ENCODE assay signal across 26 mouse cellular contexts in genomic region chr5:46486740-46487326, GRCm38 (mm10).
DNase-seq lines count a peak whose midpoint lies in the region; ATAC-seq and TF ChIP-seq lines count a peak whose summit lies in the region.
"Had no signal": no experiment of that assay in that cellular context is flagged by ENCODE, and none has a peak within 500 bp of the region (broad histone marks: within the 10 kb centered on the region; RNA-seq: fewer than 3 reads in every experiment).

No protein-coding gene starts in this region.

- H3K27me3 ChIP-seq in intestine, embryonic 16.5 days (replicated peaks; ENCODE audit: control insufficient read depth, insufficient read depth, low read length) = no peaks in the 10 kb centered on the region
- no peaks in the 10 kb centered on the region for H3K27me3 ChIP-seq in intestine, embryonic 15.5 days (replicated peaks)
- no peaks in the 10 kb centered on the region for H3K27me3 ChIP-seq in MEL (ENCODE audit: control insufficient read depth in 1 of 2, insufficient read depth in 2 of 2, low read length in 2 of 2)
- no peaks in the 10 kb centered on the region for H3K27me3 ChIP-seq in limb, embryonic 14.5 days (ENCODE audit: control insufficient read depth, insufficient read depth, low read length)
- H3K27me3 ChIP-seq: embryonic facial prominence, embryonic 12.5 days; forebrain, embryonic 12.5 days; heart, embryonic 13.5 days; limb, embryonic 15.5 days; lung, embryonic 15.5 days had no signal

- H3K4me3 ChIP-seq in intestine, embryonic 16.5 days (ENCODE audit: low read length) = no peak overlapping the region
- H3K4me3 ChIP-seq in intestine, embryonic 15.5 days (replicated peaks) = no peak overlapping the region
- H3K4me3 ChIP-seq in MEL (ENCODE audit: control insufficient read depth in 1 of 2, insufficient read depth in 1 of 2, low read depth in 2 of 2, low read length in 2 of 2) = no peak overlapping the region
- no peak overlapping the region for H3K4me3 ChIP-seq in limb, embryonic 14.5 days (replicated peaks; ENCODE audit: low read length)
- H3K4me3 ChIP-seq: embryonic facial prominence, embryonic 12.5 days; forebrain, embryonic 12.5 days; heart, adult 2 months; heart, embryonic 13.5 days; layer of hippocampus, adult 2 months; limb, embryonic 15.5 days; lung, embryonic 15.5 days had no signal

- no peak for TF ChIP-seq RAD21 in MEL (IDR thresholded peaks at IDR 0.05; ENCODE audit: low read depth, low read length)

- H3K9ac ChIP-seq in intestine, embryonic 16.5 days (ENCODE audit: low read depth, low read length) = no peak overlapping the region
- no peak overlapping the region for H3K9ac ChIP-seq in intestine, embryonic 15.5 days
- H3K9ac ChIP-seq in MEL (ENCODE audit: control insufficient read depth, low read depth, low read length, poor library complexity, severe bottlenecking) = no peak overlapping the region
- H3K9ac ChIP-seq in limb, embryonic 14.5 days (ENCODE audit: low read depth, low read length, severe bottlenecking) = no peak overlapping the region
- H3K9ac ChIP-seq: embryonic facial prominence, embryonic 12.5 days; forebrain, embryonic 12.5 days; heart, embryonic 13.5 days; hindbrain, embryonic 14.5 days; limb, embryonic 15.5 days; liver, embryonic 14.5 days; lung, embryonic 15.5 days had no signal

- no peak for TF ChIP-seq EP300 in MEL (IDR thresholded peaks at IDR 0.05; ENCODE audit: low read depth in 1 of 2, low read length in 2 of 2)

- no peaks in the 10 kb centered on the region for H3K79me2 ChIP-seq in MEL (ENCODE audit: control insufficient read depth, insufficient read depth, low read length, poor library complexity)

- H3K4me2 ChIP-seq in intestine, embryonic 16.5 days (ENCODE audit: low read depth, low read length) = no peak overlapping the region
- H3K4me2 ChIP-seq in intestine, embryonic 15.5 days (replicated peaks) = no peak overlapping the region
- no peak overlapping the region for H3K4me2 ChIP-seq in limb, embryonic 14.5 days (replicated peaks; ENCODE audit: low read depth, low read length, severe bottlenecking)
- H3K4me2 ChIP-seq: embryonic facial prominence, embryonic 12.5 days; forebrain, embryonic 12.5 days; heart, embryonic 13.5 days; hindbrain, embryonic 14.5 days; limb, embryonic 15.5 days; lung, embryonic 15.5 days had no signal

- no peaks in the 10 kb centered on the region for H3K4me1 ChIP-seq in intestine, embryonic 16.5 days (ENCODE audit: control insufficient read depth, insufficient read depth, low read length)
- no peaks in the 10 kb centered on the region for H3K4me1 ChIP-seq in intestine, embryonic 15.5 days (replicated peaks)
- H3K4me1 ChIP-seq in MEL (ENCODE audit: control insufficient read depth in 1 of 2, insufficient read depth in 2 of 2, low read length in 2 of 2) = peaks cover 16 to 28% of the 10 kb centered on the region in 2 experiments
- H3K4me1 ChIP-seq in limb, embryonic 14.5 days (ENCODE audit: control insufficient read depth, insufficient read depth, low read length) = no peaks in the 10 kb centered on the region
- H3K4me1 ChIP-seq: embryonic facial prominence, embryonic 12.5 days; forebrain, embryonic 12.5 days; limb, embryonic 15.5 days; lung, embryonic 15.5 days had no signal

- DNase-seq in MEL (ENCODE audit: low read depth, low spot score) = peak; percentile 9
- peak; percentile 79 for DNase-seq in forelimb bud, embryonic 11.5 days (ENCODE audit: low read depth, low spot score)
- peak; percentile 66 for DNase-seq in limb, embryonic 14.5 days (ENCODE audit: low spot score)
- no peak for DNase-seq in adrenal gland, postnatal 14 days
- no peak for DNase-seq in kidney, postnatal 25 days
- DNase-seq: adrenal gland, adult 2 months; cerebellum, adult 18-20 months; cerebellum, postnatal 14 days; gastrocnemius, postnatal 36 days; heart, adult 2 months; heart, postnatal 14 days; kidney, adult 11 months; layer of hippocampus, postnatal 36 days; lung, postnatal 4 days; retina, postnatal 1 day had no signal

- no peaks in the 10 kb centered on the region for H3K9me3 ChIP-seq in intestine, embryonic 16.5 days (ENCODE audit: control insufficient read depth, low read length)
- no peaks in the 10 kb centered on the region for H3K9me3 ChIP-seq in intestine, embryonic 15.5 days
- no peaks in the 10 kb centered on the region for H3K9me3 ChIP-seq in MEL (replicated peaks; ENCODE audit: insufficient read depth, low read length)
- H3K9me3 ChIP-seq in limb, embryonic 14.5 days (ENCODE audit: control insufficient read depth, low read length) = no peaks in the 10 kb centered on the region
- H3K9me3 ChIP-seq: embryonic facial prominence, embryonic 12.5 days; forebrain, embryonic 12.5 days; heart, embryonic 13.5 days; limb, embryonic 15.5 days; lung, embryonic 15.5 days had no signal

- TF ChIP-seq CTCF in MEL (IDR thresholded peaks at IDR 0.05 in 2 of 3, conservative IDR thresholded peaks at IDR 0.05 in 1 of 3; ENCODE audit: control insufficient read depth in 1 of 3, insufficient read depth in 1 of 3, low read depth in 2 of 3, low read length in 3 of 3, poor library complexity in 1 of 3, severe bottlenecking in 1 of 3) = no peak

- H3K36me3 ChIP-seq in intestine, embryonic 16.5 days (ENCODE audit: control insufficient read depth, insufficient read depth, low read length) = no peaks in the 10 kb centered on the region
- H3K36me3 ChIP-seq in intestine, embryonic 15.5 days = no peaks in the 10 kb centered on the region
- H3K36me3 ChIP-seq in MEL (ENCODE audit: control insufficient read depth in 1 of 2, insufficient read depth in 2 of 2, low read length in 2 of 2) = peaks cover 0 to 42% of the 10 kb centered on the region in 2 experiments; a peak in 2 of 4 replicates
- H3K36me3 ChIP-seq in limb, embryonic 14.5 days (ENCODE audit: control insufficient read depth, insufficient read depth, low read length) = no peaks in the 10 kb centered on the region
- H3K36me3 ChIP-seq: embryonic facial prominence, embryonic 12.5 days; forebrain, embryonic 12.5 days; heart, embryonic 13.5 days; limb, embryonic 15.5 days; lung, embryonic 15.5 days had no signal

- WGBS in intestine, embryonic 16.5 days = 30% methylated on average over 1 of the region's 1 CpGs
- 45% methylated on average over 1 of the region's 1 CpGs for WGBS in intestine, embryonic 15.5 days
- WGBS in limb, embryonic 14.5 days = 0% methylated on average over 1 of the region's 1 CpGs

- no peak overlapping the region for H3K27ac ChIP-seq in intestine, embryonic 16.5 days (ENCODE audit: low read length)
- H3K27ac ChIP-seq in intestine, embryonic 15.5 days = no peak overlapping the region
- no peak overlapping the region for H3K27ac ChIP-seq in MEL (ENCODE audit: control insufficient read depth, low read depth, low read length)
- no peak overlapping the region for H3K27ac ChIP-seq in limb, embryonic 14.5 days (replicated peaks; ENCODE audit: low read depth, low read length)
- H3K27ac ChIP-seq: embryonic facial prominence, embryonic 12.5 days; forebrain, embryonic 12.5 days; heart, adult 2 months; heart, embryonic 13.5 days; hindbrain, embryonic 14.5 days; layer of hippocampus, adult 2 months; limb, embryonic 15.5 days; liver, embryonic 14.5 days; lung, embryonic 15.5 days had no signal

- no peak for TF ChIP-seq POLR2A in MEL (IDR thresholded peaks at IDR 0.05; ENCODE audit: control insufficient read depth in 1 of 2, insufficient read depth in 1 of 2, low read depth in 1 of 2, low read length in 2 of 2, poor library complexity in 1 of 2)
- no peak for TF ChIP-seq POLR2A in limb, embryonic 14.5 days (IDR thresholded peaks at IDR 0.05; ENCODE audit: borderline replicate concordance, extremely low read depth, insufficient read depth, insufficient read length)

- peak; percentile 62 for ATAC-seq in intestine, embryonic 16.5 days
- no peak; the same call in 1 of the 2 replicates for ATAC-seq in intestine, embryonic 15.5 days
- peak; percentile 83 for ATAC-seq in limb, embryonic 14.5 days (ENCODE audit: low FRiP score, low read depth)
- ATAC-seq: midbrain, embryonic 16.5 days had no signal

TF ChIP-seq in MEL, 35 proteins besides CTCF, POLR2A, EP300 and RAD21:
- no peak for TF ChIP-seq MAZ (IDR thresholded peaks at IDR 0.05; ENCODE audit: low read depth, low read length)
- no peak for TF ChIP-seq ZNF384 (IDR thresholded peaks at IDR 0.05; ENCODE audit: low read depth, low read length)
- no peak for TF ChIP-seq ETS1 (IDR thresholded peaks at IDR 0.05; ENCODE audit: low read depth, low read length)

Comparison
In these comparisons a context has a peak if more than half of its experiments do, and no peak if none do; other contexts are left out.
1. DNase-seq: peak in MEL (single experiment), forelimb bud, embryonic 11.5 days (single experiment) and limb, embryonic 14.5 days (single experiment); none in adrenal gland, postnatal 14 days (single experiment) and kidney, postnatal 25 days (0 of 2).